Mouse (Mus musculus): ENCODE measurements around the gene Dchs2.

- TF ChIP-seq MAX (IDR thresholded peaks at IDR 0.05) (no peak), CTCF (IDR thresholded peaks at IDR 0.05; ENCODE audit: control insufficient read depth, insufficient read depth, insufficient read length) (no peak)
These were observed 84.2 kb downstream of the Dchs2 start for GRCm38 (mm10) chr3:83211939-83212338.

Measured in C2C12 (cell line).